Mouse (Mus musculus): ENCODE data around the gene Gm7247. TPM values are rescaled to one million over a fixed set of nuclear protein-coding genes. Genes with fewer than 3 reads are reported as not detected.
"Not testable (repeated sequence)": the region's sequence is repeated elsewhere in the genome, so short reads cannot be mapped to it uniquely, and the experiment has no call there.

Gm7247 gene
- total RNA-seq, 2 experiments from 2014 or later: not detected

GRCm38 (mm10) chr14:51495781-51496180 is 134.2 kb downstream of the Gm7247 start:
- no peak for DNase-seq (ENCODE audit: low spot score in 2 of 2)

- no peak for DNase-seq (ENCODE audit: low spot score in 2 of 2)
These were observed 135.4 kb downstream of the Gm7247 start for GRCm38 (mm10) chr14:51496955-51497354.

- DNase-seq (ENCODE audit: low spot score in 2 of 2): no peak
These were observed 136.4 kb downstream of the Gm7247 start for GRCm38 (mm10) chr14:51497958-51498357.

GRCm38 (mm10) chr14:51499707-51500275 is 138.2 kb downstream of the Gm7247 start:
- no peak for DNase-seq (ENCODE audit: low spot score in 2 of 2)

- no peak for DNase-seq (ENCODE audit: low spot score in 2 of 2)
These were observed 138.9 kb downstream of the Gm7247 start for GRCm38 (mm10) chr14:51500461-51500860.

GRCm38 (mm10) chr14:51507416-51507815 is 145.9 kb downstream of the Gm7247 start:
- DNase-seq (ENCODE audit: low spot score in 2 of 2): no peak

GRCm38 (mm10) chr14:51552490-51552889 is 190.9 kb downstream of the Gm7247 start, which contains the start of gene Gm5622:
TSS of gene Gm5622 (plus strand) at chr14:51552790.
- DNase-seq (ENCODE audit: low spot score in 2 of 2): no peak

GRCm38 (mm10) chr14:51573963-51574362 is 212.4 kb downstream of the Gm7247 start, which contains the start of gene Gm17175:
TSS of gene Gm17175 (minus strand) at chr14:51574063.
- DNase-seq (ENCODE audit: low spot score in 2 of 2): not testable (repeated sequence)

GRCm38 (mm10) chr14:51592039-51592438 is 230.5 kb downstream of the Gm7247 start, which contains the start of gene Gm17174:
TSS of gene Gm17174 (minus strand) at chr14:51592139.
- DNase-seq (ENCODE audit: low spot score in 2 of 2): not testable (repeated sequence)

- no peak for DNase-seq (ENCODE audit: low spot score in 2 of 2)
These were observed 249.7 kb downstream of the Gm7247 start, which contains the start of gene Gm17078 for GRCm38 (mm10) chr14:51611210-51611609. TSS of gene Gm17078 (minus strand) at chr14:51611310.

Other genes with a start within 250 kb of the Gm7247 start
- gene Eddm3b, start 247.3 kb upstream of the Gm7247 start, total RNA-seq (2021): not detected
- under 1 TPM in 1 of 2 experiments, not detected in 1; 0.74 TPM for gene Rnase6, start 237.8 kb upstream of the Gm7247 start, total RNA-seq (2021)
- gene Rnase1, start 215.0 kb upstream of the Gm7247 start, total RNA-seq (2021): 1 to 10 TPM; 1.0 to 1.1 TPM
- not detected for gene Rnase2b, start 199.5 kb upstream of the Gm7247 start, total RNA-seq (2021)
- gene Ang2, start 162.6 kb upstream of the Gm7247 start, total RNA-seq (2021): not detected
- not detected for gene Ear14, start 158.4 kb upstream of the Gm7247 start, total RNA-seq (2021)
- gene Rnase2a, start 105.6 kb upstream of the Gm7247 start, total RNA-seq (2021): not detected
- not detected for gene Vmn2r88, start 49.1 kb downstream of the Gm7247 start, total RNA-seq (2021)
- gene Vmn2r89, start 90.1 kb downstream of the Gm7247 start, total RNA-seq (2021): not detected
- not detected for gene Gm5622, start 191.0 kb downstream of the Gm7247 start, total RNA-seq (2021)
- gene Gm17175, start 212.3 kb downstream of the Gm7247 start, total RNA-seq (2021): not detected
- not detected for gene Gm17174, start 230.4 kb downstream of the Gm7247 start, total RNA-seq (2021)
- gene Gm17078, start 249.6 kb downstream of the Gm7247 start, total RNA-seq (2021): not detected